In genomic region chr2:166661498-166661897, GRCm38 (mm10) we compare ENCODE assay signal across 20 mouse cellular contexts. TPM values are rescaled to one million over a fixed set of nuclear protein-coding genes. Genes with fewer than 3 reads are reported as not detected.
A peak's percentile ranks its signal among the peaks of the same experiment; 100 is the strongest.
DNase-seq lines count a peak whose midpoint lies in the region; ATAC-seq and TF ChIP-seq lines count a peak whose summit lies in the region.
"Had no signal": no experiment of that assay in that cellular context is flagged by ENCODE, and none has a peak within 500 bp of the region (broad histone marks: within the 10 kb centered on the region; RNA-seq: fewer than 3 reads in every experiment).

No protein-coding gene starts in this region.

- 85% methylated on average over 12 of the region's 12 CpGs for WGBS in hindbrain, embryonic 10.5 days
- WGBS in hindbrain, embryonic 11.5 days = 81% methylated on average over 12 of the region's 12 CpGs
- 60% methylated on average over 12 of the region's 12 CpGs for WGBS in hindbrain, embryonic 14.5 days
- WGBS in midbrain, embryonic 15.5 days = 71% methylated on average over 12 of the region's 12 CpGs

- DNase-seq in hindbrain, embryonic 10.5 days (ENCODE audit: low spot score) = no peak
- DNase-seq in hindbrain, embryonic 11.5 days (ENCODE audit: low spot score) = no peak
- DNase-seq in brain, embryonic 14.5 days (ENCODE audit: low read depth) = peak; percentile 72
- DNase-seq in hindbrain, embryonic 14.5 days (ENCODE audit: low spot score) = no peak
- DNase-seq in thymus, postnatal 0 days (ENCODE audit: low spot score) = no peak
- no peak for DNase-seq in adrenal gland, adult 8-10 months
- DNase-seq: B cell, adult 2 months; gastrocnemius, postnatal 14 days; heart, postnatal 14 days; liver, embryonic 13.5 days; right cerebral cortex, adult 18-20 months; spleen, adult 18-20 months; thymus, postnatal 14 days had no signal

- peaks cover 98% of the 10 kb centered on the region for H3K4me1 ChIP-seq in hindbrain, embryonic 10.5 days (replicated peaks)
- H3K4me1 ChIP-seq in hindbrain, embryonic 11.5 days (replicated peaks; ENCODE audit: control insufficient read depth, insufficient read depth, low read length) = peaks cover 22% of the 10 kb centered on the region
- peaks cover 42% of the 10 kb centered on the region for H3K4me1 ChIP-seq in hindbrain, embryonic 14.5 days (replicated peaks; ENCODE audit: control insufficient read depth, insufficient read depth, low read length)
- peaks cover 34% of the 10 kb centered on the region for H3K4me1 ChIP-seq in midbrain, embryonic 15.5 days

- H3K9ac ChIP-seq in hindbrain, embryonic 11.5 days (ENCODE audit: low read depth, low read length) = no peak overlapping the region
- H3K9ac ChIP-seq in hindbrain, embryonic 14.5 days = no peak overlapping the region
- no peak overlapping the region for H3K9ac ChIP-seq in midbrain, embryonic 15.5 days
- H3K9ac ChIP-seq: intestine, embryonic 15.5 days; liver, embryonic 13.5 days; neural tube, embryonic 12.5 days; stomach, embryonic 15.5 days had no signal

- no peak overlapping the region for H3K4me2 ChIP-seq in hindbrain, embryonic 11.5 days (replicated peaks; ENCODE audit: low read depth, low read length)
- no peak overlapping the region for H3K4me2 ChIP-seq in hindbrain, embryonic 14.5 days (replicated peaks)
- H3K4me2 ChIP-seq in midbrain, embryonic 15.5 days = no peak overlapping the region
- H3K4me2 ChIP-seq: intestine, embryonic 15.5 days; liver, embryonic 13.5 days; neural tube, embryonic 12.5 days; stomach, embryonic 15.5 days had no signal

- peak overlapping the region; percentile 92 for H3K27ac ChIP-seq in hindbrain, embryonic 10.5 days
- H3K27ac ChIP-seq in hindbrain, embryonic 11.5 days (ENCODE audit: low read depth, low read length) = no peak overlapping the region
- H3K27ac ChIP-seq in hindbrain, embryonic 14.5 days = 0 out of 2 replicates have a peak overlapping the region, but pooled peaks have one; percentile 68
- peak overlapping the region; percentile 55 for H3K27ac ChIP-seq in midbrain, embryonic 15.5 days
- H3K27ac ChIP-seq: intestine, embryonic 15.5 days; kidney, postnatal 0 days; liver, embryonic 13.5 days; neural tube, embryonic 12.5 days; stomach, embryonic 15.5 days had no signal

- no peak for ATAC-seq in hindbrain, embryonic 11.5 days (ENCODE audit: low FRiP score)
- ATAC-seq in hindbrain, embryonic 14.5 days (ENCODE audit: low FRiP score) = no peak
- no peak for ATAC-seq in midbrain, embryonic 15.5 days (replicated peaks)
- ATAC-seq: intestine, embryonic 15.5 days; lung, postnatal 0 days; Patski had no signal

- TF ChIP-seq POLR2A in brain, embryonic 14.5 days (IDR thresholded peaks at IDR 0.05; ENCODE audit: borderline replicate concordance, extremely low read depth, insufficient read depth, insufficient read length, poor library complexity, severe bottlenecking) = no peak

- H3K36me3 ChIP-seq in hindbrain, embryonic 10.5 days = peaks cover under 1% of the 10 kb centered on the region; the same call in 1 of the 2 replicates
- H3K36me3 ChIP-seq in hindbrain, embryonic 11.5 days (ENCODE audit: control insufficient read depth, insufficient read depth, low read length) = no peaks in the 10 kb centered on the region
- H3K36me3 ChIP-seq in hindbrain, embryonic 14.5 days (replicated peaks; ENCODE audit: control insufficient read depth, insufficient read depth) = no peaks in the 10 kb centered on the region
- H3K36me3 ChIP-seq in midbrain, embryonic 15.5 days (replicated peaks) = no peaks in the 10 kb centered on the region
- H3K36me3 ChIP-seq: intestine, embryonic 15.5 days; liver, embryonic 13.5 days; neural tube, embryonic 12.5 days; stomach, embryonic 15.5 days had no signal

- no peak for TF ChIP-seq CTCF in brain, embryonic 14.5 days (IDR thresholded peaks at IDR 0.05; ENCODE audit: borderline replicate concordance, extremely low read depth, insufficient read depth, insufficient read length)

- H3K27me3 ChIP-seq in hindbrain, embryonic 10.5 days (ENCODE audit: insufficient read depth, poor library complexity, severe bottlenecking) = no peaks in the 10 kb centered on the region
- no peaks in the 10 kb centered on the region for H3K27me3 ChIP-seq in hindbrain, embryonic 11.5 days (ENCODE audit: control insufficient read depth, insufficient read depth, low read length)
- no peaks in the 10 kb centered on the region for H3K27me3 ChIP-seq in hindbrain, embryonic 14.5 days (ENCODE audit: control insufficient read depth, insufficient read depth, low read length)
- H3K27me3 ChIP-seq in midbrain, embryonic 15.5 days (replicated peaks) = no peaks in the 10 kb centered on the region
- H3K27me3 ChIP-seq: intestine, embryonic 15.5 days; liver, embryonic 13.5 days; neural tube, embryonic 12.5 days; Patski; stomach, embryonic 15.5 days had no signal

- no peaks in the 10 kb centered on the region for H3K9me3 ChIP-seq in hindbrain, embryonic 10.5 days
- H3K9me3 ChIP-seq in hindbrain, embryonic 11.5 days (ENCODE audit: control insufficient read depth, low read length) = no peaks in the 10 kb centered on the region
- H3K9me3 ChIP-seq in hindbrain, embryonic 14.5 days (ENCODE audit: control insufficient read depth, low read length) = no peaks in the 10 kb centered on the region
- no peaks in the 10 kb centered on the region for H3K9me3 ChIP-seq in midbrain, embryonic 15.5 days
- H3K9me3 ChIP-seq: intestine, embryonic 15.5 days; liver, embryonic 13.5 days; neural tube, embryonic 12.5 days; stomach, embryonic 15.5 days had no signal

- H3K4me3 ChIP-seq in hindbrain, embryonic 10.5 days = no peak overlapping the region
- no peak overlapping the region for H3K4me3 ChIP-seq in hindbrain, embryonic 11.5 days (ENCODE audit: low read depth, low read length)
- H3K4me3 ChIP-seq in hindbrain, embryonic 14.5 days (replicated peaks; ENCODE audit: low read length) = no peak overlapping the region
- no peak overlapping the region for H3K4me3 ChIP-seq in midbrain, embryonic 15.5 days
- H3K4me3 ChIP-seq: intestine, embryonic 15.5 days; liver, embryonic 13.5 days; neural tube, embryonic 12.5 days; stomach, embryonic 15.5 days had no signal

RNA-seq across cellular contexts. Expression of gene Prex1, which starts 52.1 kb away (rescaled TPM):
- polyA plus RNA-seq in hindbrain, embryonic 10.5 days (2016; fragmentation: Nextera tagmentation; extraction: Ambion mirVana) = 36.8 and 44.1 TPM in 2 replicates
- 20.9 and 21.7 TPM in 2 replicates for polyA plus RNA-seq in hindbrain, embryonic 11.5 days (2014; fragmentation: Nextera tagmentation; extraction: Ambion mirVana)
- 49.4 and 55.7 TPM in 2 replicates for polyA plus RNA-seq in brain, embryonic 14.5 days (2012; rRNA removed)
- 27.3 and 28.8 TPM in 2 replicates for polyA plus RNA-seq in hindbrain, embryonic 14.5 days (2014; fragmentation: Nextera tagmentation; extraction: Ambion mirVana)
- polyA plus RNA-seq in midbrain, embryonic 15.5 days (2015; fragmentation: Nextera tagmentation; extraction: Ambion mirVana) = 20.6 and 22.0 TPM in 2 replicates
- 41.9 and 49.8 TPM in 2 replicates for polyA plus RNA-seq in thymus, postnatal 0 days (2015; fragmentation: Nextera tagmentation; extraction: Ambion mirVana)
- 10 to 100 TPM; 10.4 to 24.3 (median 17.8) TPM for total RNA-seq in adrenal gland, adult 8-10 months (2022)
